Mouse (Mus musculus) forebrain, embryonic 15.5 days (tissue): ENCODE measurements at regions not wholly inside any gene's neighbourhood (a gene's known extent, or its start where the extent isn't known, plus 50 kb on each side); places are given as distances from the start of the nearest gene placed in this dataset.

Experiments used
- ATAC-seq: fragments of 200-750 bp; cut with Nextera tagmentation; replicated peaks from 2 replicates; pipeline ENCODE4 v1.8.0; 2017; ENCODE audit warnings: mild to moderate bottlenecking, moderate TSS enrichment, moderate library complexity
- H3K27ac ChIP-seq: fragments of 300-500 bp; sonication (generic); replicated peaks from 2 replicates; pipeline ENCODE4 v1.5.1; 2015; ENCODE audit warnings: mild to moderate bottlenecking, inconsistent platforms
- H3K27me3 ChIP-seq: fragments of 300-500 bp; sonication (generic); 2 replicates; pipeline ENCODE4 v1.6.1; 2015; ENCODE audit warnings: inconsistent platforms
- H3K36me3 ChIP-seq: fragments of 300-500 bp; sonication (generic); 2 replicates; pipeline ENCODE4 v1.6.1; 2015; ENCODE audit warnings: mild to moderate bottlenecking, inconsistent platforms
- H3K4me1 ChIP-seq: fragments of 300-500 bp; sonication (generic); 2 replicates; pipeline ENCODE4 v1.6.1; 2015; ENCODE audit warnings: inconsistent platforms
- H3K4me2 ChIP-seq: fragments of 300-500 bp; sonication (generic); replicated peaks from 2 replicates; pipeline ENCODE4 v1.6.1; 2015; ENCODE audit warnings: mild to moderate bottlenecking, inconsistent platforms
- H3K4me3 ChIP-seq: fragments of 300-500 bp; sonication (generic); 2 replicates; pipeline ENCODE4 v1.5.1; 2015; ENCODE audit warnings: mild to moderate bottlenecking, inconsistent platforms
- H3K9ac ChIP-seq: fragments of 300-500 bp; sonication (generic); replicated peaks from 2 replicates; pipeline ENCODE4 v1.6.1; 2015; ENCODE audit warnings: mild to moderate bottlenecking, inconsistent platforms
- H3K9me3 ChIP-seq: fragments of 300-500 bp; sonication (generic); 2 replicates; pipeline ENCODE4 v1.6.1; 2016; ENCODE audit warnings: inconsistent platforms
- WGBS: fragments of 180-500 bp; shearing (Covaris S2); methylation state at CpG from one replicate; pipeline ENCODE4 v1.1.7; 2015; ENCODE audit warnings: mixed read lengths; 5-methylcytosine and 5-hydroxymethylcytosine counted together

DNA sequence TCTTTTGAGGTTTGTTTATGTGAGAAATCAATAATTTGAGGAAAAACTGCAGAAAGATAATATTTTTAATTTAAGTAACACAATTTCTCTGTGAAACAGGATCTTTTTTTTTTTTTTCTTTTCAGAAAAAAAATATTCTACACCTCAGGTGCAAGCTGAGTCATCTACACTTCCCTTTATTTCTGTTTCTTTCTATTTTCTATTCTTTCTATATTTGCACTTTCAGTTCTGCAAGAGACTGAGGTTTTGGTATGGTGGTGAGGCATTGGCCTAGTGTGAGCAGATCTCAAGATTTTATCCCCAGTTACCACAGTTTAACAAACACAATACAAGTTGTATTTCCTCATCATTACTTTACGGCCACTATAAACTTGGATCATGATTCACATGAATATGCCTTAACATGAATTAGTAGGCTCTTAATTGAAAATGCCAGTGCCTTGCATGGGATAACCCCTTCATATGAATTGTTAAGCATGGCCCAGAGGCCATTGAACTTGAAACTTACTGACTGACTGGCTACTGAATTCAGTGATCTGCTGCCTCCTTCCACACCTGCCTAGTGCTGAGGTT, 1278.1 kb downstream of the Stim2 start:
- Histone ChIP-seq H3K27ac (no peak overlapping the region), H3K9ac (no peak overlapping the region), H3K36me3 (no peaks in the 10 kb centered on the region), H3K4me2 (no peak overlapping the region), H3K4me1 (no peaks in the 10 kb centered on the region), H3K4me3 (no peak overlapping the region), H3K9me3 (no peaks in the 10 kb centered on the region), H3K27me3 (no peaks in the 10 kb centered on the region)
- ATAC-seq: no peak
- WGBS: 93% methylated on average over 1 of the region's 1 CpGs

DNA sequence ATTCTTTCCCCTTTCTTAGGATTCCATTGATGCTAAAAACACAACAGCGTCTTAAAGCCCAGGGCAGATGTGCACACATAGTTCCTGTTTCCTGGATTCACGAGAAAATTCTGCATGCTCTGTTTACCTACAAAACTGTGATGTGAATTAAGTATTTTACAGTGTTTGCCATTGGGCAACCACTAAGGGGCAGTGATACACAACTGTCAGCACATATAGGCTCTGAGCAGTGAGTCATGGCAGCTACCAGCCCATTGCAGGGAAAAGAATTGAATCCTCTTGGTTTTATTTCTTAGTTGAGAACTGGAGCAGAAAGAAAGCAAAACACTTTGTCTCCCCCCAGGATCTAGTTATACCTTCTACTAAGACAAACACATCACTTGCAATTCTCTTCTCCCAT, 1295.0 kb downstream of the Stim2 start:
- H3K4me1 ChIP-seq: peaks cover 8% of the 10 kb centered on the region; the same call in 1 of the 2 replicates
- no peak overlapping the region for H3K4me2 ChIP-seq
- WGBS: 57% methylated on average over 2 of the region's 2 CpGs
- no peak overlapping the region for H3K9ac ChIP-seq
- no peaks in the 10 kb centered on the region for H3K36me3 ChIP-seq
- H3K27ac ChIP-seq: no peak overlapping the region
- ATAC-seq: peak; percentile 69; the same call in 1 of the 2 replicates
- H3K9me3 ChIP-seq: no peaks in the 10 kb centered on the region
- H3K27me3 ChIP-seq: no peaks in the 10 kb centered on the region
- no peak overlapping the region for H3K4me3 ChIP-seq

DNA sequence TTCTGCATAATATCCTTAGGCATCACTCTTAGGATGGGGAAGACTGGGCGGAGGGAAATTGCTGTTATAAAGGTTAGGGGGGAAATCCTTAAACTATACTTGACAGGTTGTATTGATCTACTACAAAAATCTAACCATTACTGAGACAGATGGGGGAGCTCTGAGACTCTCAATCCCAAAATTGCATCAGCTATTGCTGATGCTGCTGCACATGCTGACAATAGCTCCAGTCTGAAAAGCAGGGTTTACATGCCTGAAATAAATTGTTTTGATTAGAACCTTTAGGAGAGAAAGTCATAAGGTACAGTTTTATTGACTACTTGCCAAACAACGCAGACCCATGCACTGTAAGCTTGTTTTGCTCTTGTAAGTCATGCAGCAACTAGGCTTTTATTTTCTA, 1295.7 kb downstream of the Stim2 start:
- 54% methylated on average over 2 of the region's 2 CpGs for WGBS
- H3K9me3 ChIP-seq: no peaks in the 10 kb centered on the region
- no peak; the same call in 1 of the 2 replicates for ATAC-seq
- H3K9ac ChIP-seq: no peak overlapping the region
- no peaks in the 10 kb centered on the region for H3K27me3 ChIP-seq
- peaks cover 8% of the 10 kb centered on the region; the same call in 1 of the 2 replicates for H3K4me1 ChIP-seq
- H3K4me2 ChIP-seq: no peak overlapping the region
- no peaks in the 10 kb centered on the region for H3K36me3 ChIP-seq
- no peak overlapping the region for H3K4me3 ChIP-seq
- H3K27ac ChIP-seq: no peak overlapping the region

DNA sequence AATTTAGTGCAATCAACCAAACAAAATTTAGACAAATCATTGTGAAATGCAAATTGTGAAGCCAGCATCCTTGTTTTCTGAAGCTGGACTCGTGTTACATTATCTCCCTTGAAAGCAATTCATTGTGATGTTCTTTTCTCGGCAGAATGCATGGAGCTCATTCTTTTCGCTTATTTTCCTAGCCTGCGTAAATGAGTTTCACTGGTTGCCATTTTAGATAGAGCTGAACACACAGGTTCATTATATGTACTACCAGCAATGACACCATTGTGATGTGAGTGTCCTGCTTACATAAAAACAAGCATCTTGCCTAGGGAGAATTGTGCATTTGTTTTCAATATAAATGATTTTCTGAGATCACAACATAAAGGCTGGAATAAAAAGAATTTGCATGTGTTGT, 1296.5 kb downstream of the Stim2 start:
- H3K27ac ChIP-seq: no peak overlapping the region
- no peak overlapping the region for H3K9ac ChIP-seq
- ATAC-seq: no peak
- no peaks in the 10 kb centered on the region for H3K36me3 ChIP-seq
- H3K27me3 ChIP-seq: no peaks in the 10 kb centered on the region
- H3K9me3 ChIP-seq: no peaks in the 10 kb centered on the region
- no peak overlapping the region for H3K4me2 ChIP-seq
- WGBS: 14% methylated on average over 4 of the region's 4 CpGs
- peaks cover 8% of the 10 kb centered on the region; the same call in 1 of the 2 replicates for H3K4me1 ChIP-seq
- H3K4me3 ChIP-seq: no peak overlapping the region

DNA sequence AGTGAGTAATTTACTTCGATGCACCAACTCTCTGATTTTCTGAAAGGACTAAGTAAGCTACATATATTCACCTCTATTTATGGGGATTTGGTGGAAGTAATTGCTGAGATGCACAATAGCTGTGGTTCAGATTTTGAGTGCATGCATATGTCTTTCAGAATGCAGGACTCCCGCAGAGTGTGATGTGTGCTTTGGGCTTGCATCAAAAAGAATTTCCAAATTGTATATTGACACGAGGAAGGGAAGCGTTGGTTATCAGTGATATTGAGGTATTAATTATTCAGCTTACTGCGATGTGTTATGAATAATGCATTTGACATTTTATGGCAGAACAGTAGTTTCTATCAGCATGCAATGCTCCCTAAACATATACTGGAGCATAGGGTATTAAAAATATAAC, 1303.2 kb downstream of the Stim2 start:
- Histone ChIP-seq H3K36me3 (no peaks in the 10 kb centered on the region), H3K4me3 (no peak overlapping the region), H3K4me2 (no peak overlapping the region), H3K9me3 (no peaks in the 10 kb centered on the region), H3K9ac (no peak overlapping the region), H3K27me3 (no peaks in the 10 kb centered on the region), H3K4me1 (no peaks in the 10 kb centered on the region), H3K27ac (no peak overlapping the region)
- no peak for ATAC-seq
- 66% methylated on average over 5 of the region's 5 CpGs for WGBS

DNA sequence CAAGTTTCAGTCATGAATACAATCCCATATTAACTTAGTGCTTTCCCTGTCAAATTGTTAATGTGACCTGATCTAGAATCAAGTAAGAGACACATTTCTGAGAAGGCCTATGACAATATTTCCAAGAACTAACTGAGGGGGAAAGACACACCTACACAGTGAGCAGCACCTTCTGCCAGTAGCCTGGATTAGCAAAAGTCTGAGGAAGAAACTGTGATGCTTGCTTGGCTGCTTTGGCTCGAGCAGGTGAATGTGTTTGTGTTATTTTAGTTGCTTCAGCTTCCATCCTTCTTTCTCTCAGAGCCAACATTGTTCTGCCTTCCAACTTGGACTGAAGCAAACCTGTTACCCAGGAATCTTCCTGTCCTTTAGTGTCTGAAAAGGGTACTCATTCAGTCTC, 1347.7 kb downstream of the Stim2 start:
- H3K9me3 ChIP-seq: no peaks in the 10 kb centered on the region
- no peak for ATAC-seq

DNA sequence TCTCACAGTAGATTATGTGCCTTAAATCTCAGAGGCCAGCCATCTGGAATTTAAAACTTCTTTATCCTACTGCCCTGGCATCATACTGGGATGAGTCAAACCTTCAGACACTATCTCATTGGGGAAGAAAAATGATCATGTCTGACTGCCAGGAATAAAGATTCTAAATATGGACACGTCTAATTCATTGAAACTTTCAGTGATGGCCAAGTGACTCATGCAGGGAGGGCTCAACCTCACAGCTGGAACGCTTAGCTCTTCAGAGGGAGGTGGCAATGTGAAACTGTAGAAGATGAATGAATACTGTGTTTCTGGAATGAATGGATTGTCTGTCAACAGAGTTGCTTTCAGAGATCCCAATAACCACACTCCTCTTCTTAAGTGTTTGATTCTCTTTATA, 1357.2 kb downstream of the Stim2 start:
- Histone ChIP-seq H3K4me2 (no peak overlapping the region), H3K36me3 (no peaks in the 10 kb centered on the region), H3K9ac (no peak overlapping the region), H3K4me1 (no peaks in the 10 kb centered on the region), H3K27me3 (no peaks in the 10 kb centered on the region), H3K9me3 (no peaks in the 10 kb centered on the region), H3K4me3 (no peak overlapping the region), H3K27ac (no peak overlapping the region)
- 37% methylated on average over 2 of the region's 2 CpGs for WGBS
- ATAC-seq: no peak

More for the DNA sequence above, 1347.7 kb downstream of the Stim2 start:
- Histone ChIP-seq H3K27me3 (no peaks in the 10 kb centered on the region), H3K4me2 (no peak overlapping the region), H3K4me1 (no peaks in the 10 kb centered on the region), H3K27ac (no peak overlapping the region), H3K36me3 (no peaks in the 10 kb centered on the region), H3K4me3 (no peak overlapping the region), H3K9ac (no peak overlapping the region)
- WGBS: 81% methylated on average over 1 of the region's 1 CpGs

DNA sequence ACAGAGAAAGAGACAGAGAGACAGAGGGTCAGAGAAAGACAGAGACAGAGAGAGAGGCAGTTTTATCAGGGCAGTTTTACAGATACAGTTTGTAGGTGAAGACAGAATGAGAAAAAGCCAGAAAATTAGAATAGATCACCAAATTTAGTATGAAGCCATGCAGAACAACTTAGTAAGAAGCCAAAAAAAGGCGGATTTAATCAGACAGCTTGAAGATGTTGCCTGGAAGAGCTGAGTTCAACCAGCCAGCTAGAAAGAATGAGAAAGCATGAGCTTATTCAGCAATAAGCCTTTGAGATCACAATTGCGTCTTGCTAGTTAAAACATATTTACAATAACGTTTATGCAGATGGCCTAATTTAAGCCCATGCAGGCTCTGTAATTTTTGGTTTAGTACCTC, 1376.0 kb downstream of the Stim2 start:
- H3K4me3 ChIP-seq: no peak overlapping the region
- H3K9me3 ChIP-seq: no peaks in the 10 kb centered on the region
- H3K36me3 ChIP-seq: no peaks in the 10 kb centered on the region
- H3K27me3 ChIP-seq: no peaks in the 10 kb centered on the region
- no peak overlapping the region for H3K9ac ChIP-seq
- H3K27ac ChIP-seq: no peak overlapping the region
- WGBS: 86% methylated on average over 3 of the region's 3 CpGs
- no peak for ATAC-seq
- H3K4me1 ChIP-seq: no peaks in the 10 kb centered on the region
- H3K4me2 ChIP-seq: no peak overlapping the region

DNA sequence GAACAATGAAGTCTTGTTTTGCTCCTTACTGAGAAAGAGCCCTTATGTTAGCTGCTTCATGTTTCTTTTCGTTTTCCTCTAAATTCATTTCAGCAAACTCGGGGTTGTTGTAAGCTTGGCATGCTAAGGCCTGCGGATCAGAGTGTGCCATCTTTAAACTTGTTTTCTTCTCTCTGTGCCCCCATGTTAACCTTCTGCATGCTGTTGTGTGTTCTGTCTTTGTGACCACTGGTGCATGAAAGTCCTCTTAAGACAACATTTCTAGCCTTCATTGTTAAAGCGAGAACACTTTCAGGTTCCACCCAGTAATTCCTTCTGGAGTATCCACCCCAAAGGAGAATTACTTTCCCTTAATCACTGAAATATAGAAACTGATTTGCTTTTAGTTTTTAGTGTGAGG, 1392.5 kb downstream of the Stim2 start:
- no peak overlapping the region for H3K27ac ChIP-seq
- WGBS: 10% methylated on average over 4 of the region's 4 CpGs
- H3K4me1 ChIP-seq: peaks cover 7% of the 10 kb centered on the region
- H3K4me2 ChIP-seq: no peak overlapping the region
- H3K4me3 ChIP-seq: no peak overlapping the region
- H3K27me3 ChIP-seq: no peaks in the 10 kb centered on the region
- no peaks in the 10 kb centered on the region for H3K9me3 ChIP-seq
- no peaks in the 10 kb centered on the region for H3K36me3 ChIP-seq
- no peak overlapping the region for H3K9ac ChIP-seq
- no peak for ATAC-seq

DNA sequence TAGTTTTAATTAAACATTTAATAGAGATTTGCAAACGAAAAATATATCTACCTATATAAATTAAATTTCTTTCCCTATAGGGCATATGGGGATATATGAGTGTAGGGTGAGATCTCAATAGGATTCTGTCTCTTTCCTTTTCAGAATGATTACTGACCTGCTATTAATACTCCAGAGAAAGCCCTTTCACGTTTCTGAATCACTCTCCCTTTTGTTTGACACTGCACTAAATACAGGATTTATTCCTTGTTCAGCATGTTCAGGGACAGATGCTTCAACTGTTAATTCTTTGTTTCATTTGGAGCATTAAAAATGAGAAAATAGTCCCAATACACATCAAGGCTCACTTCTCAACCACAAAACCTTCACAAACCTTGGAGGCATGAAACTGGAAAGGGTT, 1397.7 kb downstream of the Stim2 start:
- no peak overlapping the region for H3K4me3 ChIP-seq
- no peak overlapping the region for H3K27ac ChIP-seq
- no peaks in the 10 kb centered on the region for H3K9me3 ChIP-seq
- 25% methylated on average over 2 of the region's 2 CpGs for WGBS
- H3K4me2 ChIP-seq: no peak overlapping the region
- ATAC-seq: no peak
- H3K4me1 ChIP-seq: peaks cover under 1% of the 10 kb centered on the region; the same call in 1 of the 2 replicates
- no peak overlapping the region for H3K9ac ChIP-seq
- no peaks in the 10 kb centered on the region for H3K27me3 ChIP-seq
- H3K36me3 ChIP-seq: no peaks in the 10 kb centered on the region

DNA sequence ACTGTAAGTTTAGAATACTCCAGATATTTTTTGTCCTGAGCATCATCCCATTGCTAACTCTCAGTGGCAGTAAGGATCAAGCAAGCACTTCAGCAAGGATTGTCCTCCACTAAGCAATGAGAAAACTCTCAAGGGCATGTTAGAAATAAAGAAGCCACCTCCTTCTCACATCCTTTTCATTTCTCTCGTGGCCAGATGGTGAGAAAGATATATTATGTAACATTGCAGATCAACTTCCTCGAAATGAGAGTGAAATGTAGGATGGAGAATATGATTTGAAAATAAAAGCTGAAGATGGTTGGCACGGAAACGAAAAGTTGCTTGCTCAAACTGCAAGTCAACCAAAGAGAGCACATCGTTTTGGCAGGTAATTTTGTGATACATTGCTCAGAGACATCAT, 1417.8 kb downstream of the Stim2 start:
- no peak overlapping the region for H3K27ac ChIP-seq
- no peaks in the 10 kb centered on the region for H3K27me3 ChIP-seq
- no peaks in the 10 kb centered on the region for H3K4me1 ChIP-seq
- H3K36me3 ChIP-seq: no peaks in the 10 kb centered on the region
- ATAC-seq: no peak
- H3K4me3 ChIP-seq: no peak overlapping the region
- no peak overlapping the region for H3K9ac ChIP-seq
- no peak overlapping the region for H3K4me2 ChIP-seq
- 79% methylated on average over 5 of the region's 5 CpGs for WGBS
- no peaks in the 10 kb centered on the region for H3K9me3 ChIP-seq

DNA sequence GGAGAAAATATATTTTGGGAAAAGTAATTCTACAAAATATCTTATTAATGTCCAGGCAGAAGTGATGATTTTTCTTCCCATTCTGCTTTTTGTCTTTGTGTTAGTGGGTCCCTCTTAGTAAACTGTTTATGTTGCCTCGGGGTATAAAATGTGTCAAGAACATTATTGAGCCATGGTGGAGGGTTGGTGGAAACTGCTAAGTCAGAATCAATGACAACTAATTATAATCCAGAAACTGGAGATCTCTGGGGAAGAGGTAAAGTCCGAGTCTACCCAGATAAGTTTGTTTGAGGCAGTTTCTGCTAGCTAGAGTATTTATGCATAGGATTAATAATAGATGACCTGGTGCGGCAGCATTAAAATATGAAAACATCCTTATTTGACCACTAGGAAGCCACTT, 1440.9 kb downstream of the Stim2 start:
- Histone ChIP-seq H3K4me2 (no peak overlapping the region), H3K36me3 (no peaks in the 10 kb centered on the region), H3K27me3 (no peaks in the 10 kb centered on the region), H3K27ac (no peak overlapping the region), H3K9me3 (no peaks in the 10 kb centered on the region), H3K4me1 (no peaks in the 10 kb centered on the region), H3K4me3 (no peak overlapping the region), H3K9ac (no peak overlapping the region)
- WGBS: 84% methylated on average over 3 of the region's 3 CpGs
- no peak for ATAC-seq

DNA sequence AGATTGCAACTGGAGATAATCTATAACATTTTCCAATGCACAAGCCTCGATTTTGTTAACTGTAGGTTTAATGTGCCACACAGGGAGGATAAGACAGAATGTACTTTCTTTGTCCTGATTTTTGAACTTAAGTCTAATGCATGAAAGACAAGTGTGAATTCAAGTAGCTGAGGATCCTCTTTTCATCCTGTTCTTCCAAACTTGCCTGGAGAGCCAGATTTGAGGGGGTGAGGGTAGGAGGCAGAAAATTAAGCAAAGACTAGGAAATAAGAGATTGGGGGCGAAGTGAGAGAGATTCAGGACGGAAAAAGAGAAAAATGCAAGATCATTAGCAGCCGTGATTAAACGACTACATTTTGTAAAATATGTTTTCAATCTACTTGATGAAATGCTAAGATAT, 1450.8 kb downstream of the Stim2 start:
- H3K4me3 ChIP-seq: no peak overlapping the region
- ATAC-seq: no peak
- H3K36me3 ChIP-seq: no peaks in the 10 kb centered on the region
- no peaks in the 10 kb centered on the region for H3K27me3 ChIP-seq
- H3K9me3 ChIP-seq: no peaks in the 10 kb centered on the region
- H3K9ac ChIP-seq: no peak overlapping the region
- H3K27ac ChIP-seq: no peak overlapping the region
- 85% methylated on average over 5 of the region's 5 CpGs for WGBS
- H3K4me1 ChIP-seq: no peaks in the 10 kb centered on the region
- no peak overlapping the region for H3K4me2 ChIP-seq
